Mouse (Mus musculus) lung, postnatal 0 days (tissue): Measurements from ENCODE around the gene Dnttip2. TPM values are rescaled to one million over a fixed set of nuclear protein-coding genes. Genes with fewer than 3 reads are reported as not detected.

ENCODE experiments used
- ATAC-seq: fragments of 200-750 bp; cut with Nextera tagmentation; 2 replicates; pipeline ENCODE4 v1.8.0; 2017; ENCODE audit warnings: moderate library complexity
- DNase-seq: peaks from one replicate; pipeline ENCODE4 v3.0.0-alpha.2; 2016; ENCODE audit warnings: low spot score
- H3K27ac ChIP-seq: fragments of 300-500 bp; sonication (generic); 2 replicates; pipeline ENCODE4 v1.5.1; 2014; ENCODE audit warnings: antibody characterized with exemption, mild to moderate bottlenecking, low read length, mixed read lengths
- H3K27me3 ChIP-seq: fragments of 300-500 bp; sonication (generic); replicated peaks from 2 replicates; pipeline ENCODE4 v1.6.1; 2014; ENCODE audit warnings: low read length, mixed read lengths; ENCODE audit not compliant: insufficient read depth
- H3K36me3 ChIP-seq: fragments of 300-500 bp; sonication (generic); 2 replicates; pipeline ENCODE4 v1.6.1; 2014; ENCODE audit warnings: low read length, mixed read lengths; ENCODE audit not compliant: insufficient read depth
- H3K4me1 ChIP-seq: fragments of 300-500 bp; sonication (generic); 2 replicates; pipeline ENCODE4 v1.6.1; 2014; ENCODE audit warnings: antibody characterized with exemption, low read depth, low read length, mixed read lengths; ENCODE audit not compliant: insufficient read depth
- H3K4me2 ChIP-seq: fragments of 300-500 bp; sonication (generic); replicated peaks from 2 replicates; pipeline ENCODE4 v1.6.1; 2014; ENCODE audit warnings: low read depth, mild to moderate bottlenecking, low read length, moderate library complexity, mixed read lengths
- H3K4me3 ChIP-seq: fragments of 300-500 bp; sonication (generic); 2 replicates; pipeline ENCODE4 v1.5.1; 2014; ENCODE audit warnings: low read depth, low read length
- H3K9ac ChIP-seq: fragments of 300-500 bp; sonication (generic); replicated peaks from 2 replicates; pipeline ENCODE4 v1.6.1; 2014; ENCODE audit warnings: low read depth, mild to moderate bottlenecking
- H3K9me3 ChIP-seq: fragments of 300-500 bp; sonication (generic); 2 replicates; pipeline ENCODE4 v1.6.1; 2016; ENCODE audit warnings: low read length, mixed read lengths
- CTCF ChIP-seq: IDR thresholded peaks from 2 replicates; pipeline ENCODE4 v1.5.1; 2016; ENCODE audit warnings: antibody characterized with exemption, mild to moderate bottlenecking
- EP300 ChIP-seq: IDR thresholded peaks from 2 replicates; pipeline ENCODE4 v1.6.1; 2016; ENCODE audit warnings: antibody characterized with exemption, mild to moderate bottlenecking, control low read depth
- WGBS: fragments of 180-500 bp; shearing (Covaris S2); extraction: QIAGEN DNeasy Blood & Tissue Kit; methylation state at CpG from one replicate; pipeline ENCODE4 v1.1.7; 2014; 5-methylcytosine and 5-hydroxymethylcytosine counted together
- polyA plus RNA-seq: library from polyadenylated mRNA; unstranded; fragments of >200 nt; fragmentation: Nextera tagmentation; extraction: Ambion mirVana; gene quantifications from 2 replicates; pipeline ENCODE4 v1.2.1, GENCODE M21; 2015

Dnttip2 gene
- polyA plus RNA-seq, 1 experiment from 2014 or later = 38.3 TPM

DNA sequence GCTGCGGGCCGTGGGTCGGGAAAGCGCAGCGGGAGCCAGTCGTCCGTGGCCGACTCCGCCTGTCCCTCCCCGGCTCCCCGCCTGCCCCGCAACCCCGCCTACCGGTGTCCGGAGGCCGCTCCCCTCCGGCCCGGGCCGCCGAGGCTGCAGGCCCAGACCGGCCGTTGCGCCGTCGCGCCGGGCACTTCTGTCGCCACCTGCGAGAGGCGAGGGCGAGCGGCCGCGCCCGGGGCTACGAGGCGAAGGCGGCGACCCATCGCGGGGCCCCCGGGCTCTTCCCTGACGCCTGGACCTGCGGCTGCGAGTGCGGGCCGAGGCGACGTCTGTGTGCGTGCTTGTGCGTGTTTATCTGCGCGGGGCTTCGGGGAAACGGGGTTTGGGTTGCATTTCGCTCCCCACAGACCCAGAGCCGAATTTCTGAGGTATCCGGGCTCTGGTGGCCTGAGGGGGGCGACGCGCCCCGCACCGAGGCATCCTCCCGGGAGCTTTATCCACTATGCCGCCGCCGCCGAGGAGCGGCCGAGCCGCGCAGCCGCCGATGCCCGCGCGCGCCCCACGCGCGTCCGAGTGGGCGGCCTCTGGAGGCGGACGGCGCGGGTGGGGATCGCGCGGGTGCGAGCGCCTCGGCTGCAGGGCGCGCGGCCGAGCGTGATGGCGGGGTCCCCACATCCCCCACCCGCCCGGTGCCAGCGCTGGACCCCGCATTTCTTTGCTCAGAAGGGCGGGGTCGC is 19.2 kb downstream of the Dnttip2 start:
- ATAC-seq (peak; percentile 92), DNase-seq (peak; percentile 91)
- H3K27ac ChIP-seq = peak overlapping the region; percentile 97
- no peaks in the 10 kb centered on the region for H3K27me3 ChIP-seq
- H3K36me3 ChIP-seq = no peaks in the 10 kb centered on the region
- under 1% methylated on average over 97 of the region's 105 CpGs for WGBS
- no peaks in the 10 kb centered on the region for H3K9me3 ChIP-seq
- TF ChIP-seq EP300 = no peak
- no peak for TF ChIP-seq CTCF
- H3K4me2 ChIP-seq = peak overlapping the region; percentile 83
- H3K9ac ChIP-seq = peak overlapping the region; percentile 83
- H3K4me1 ChIP-seq = peaks cover 9% of the 10 kb centered on the region; the same call in 1 of the 2 replicates
- peak overlapping the region; percentile 87 for H3K4me3 ChIP-seq

GRCm38 (mm10) chr3:122293954-122294850 is 20.0 kb downstream of the Dnttip2 start, which contains the start of gene Bcar3:
Bcar3 (plus strand) TSS chr3:122294136.
- Histone ChIP-seq H3K9ac (peak within 1 kb of the TSS; percentile 83), H3K27me3 (no peaks in the 10 kb centered on the region), H3K27ac (peak within 1 kb of the TSS; percentile 97), H3K4me3 (peak within 1 kb of the TSS; percentile 87), H3K4me2 (peak within 1 kb of the TSS; percentile 83), H3K4me1 (peaks cover 9% of the 10 kb centered on the region; the same call in 1 of the 2 replicates), H3K36me3 (no peaks in the 10 kb centered on the region), H3K9me3 (no peaks in the 10 kb centered on the region)
- WGBS = 7% methylated on average over 32 of the region's 37 CpGs
- TF ChIP-seq EP300 (no peak), CTCF (no peak)
- ATAC-seq = peak; percentile 64
- peak; percentile 95 for DNase-seq

- H3K4me2 ChIP-seq = no peak overlapping the region
- 12% methylated on average over 5 of the region's 5 CpGs for WGBS
These were observed 21.3 kb downstream of the Dnttip2 start for GRCm38 (mm10) chr3:122295511-122295910.

DNA sequence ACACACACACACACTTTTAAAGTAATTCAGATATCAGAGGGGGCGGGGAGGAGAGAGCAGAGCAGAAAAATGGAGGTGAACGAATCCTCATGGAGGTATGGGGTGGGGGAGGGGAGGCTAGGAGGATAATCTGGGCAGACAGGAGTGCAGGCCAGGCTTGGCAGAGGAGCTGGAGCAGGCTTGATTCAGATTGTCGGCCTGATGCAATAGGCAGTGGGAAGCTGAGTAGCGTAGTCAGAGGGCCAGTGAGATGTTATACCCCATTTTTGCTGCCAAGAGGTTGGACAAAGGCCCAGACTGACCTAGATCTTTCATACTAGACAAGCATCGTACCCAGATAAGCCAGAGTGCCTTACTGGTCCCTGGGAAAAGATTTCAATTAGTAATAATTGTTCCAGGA is 22.8 kb downstream of the Dnttip2 start:
- peaks cover 9% of the 10 kb centered on the region; the same call in 1 of the 2 replicates for H3K4me1 ChIP-seq
- H3K4me2 ChIP-seq = no peak overlapping the region
- 42% methylated on average over 5 of the region's 5 CpGs for WGBS
- no peaks in the 10 kb centered on the region for H3K9me3 ChIP-seq
- no peak overlapping the region for H3K9ac ChIP-seq
- H3K36me3 ChIP-seq = no peaks in the 10 kb centered on the region
- TF ChIP-seq CTCF = no peak
- no peak for TF ChIP-seq EP300
- no peak for DNase-seq
- no peaks in the 10 kb centered on the region for H3K27me3 ChIP-seq
- ATAC-seq = no peak
- no peak overlapping the region for H3K27ac ChIP-seq
- H3K4me3 ChIP-seq = no peak overlapping the region

More at GRCm38 (mm10) chr3:122295511-122295910, 21.3 kb downstream of the Dnttip2 start:
- Histone ChIP-seq H3K36me3 (no peaks in the 10 kb centered on the region), H3K27me3 (no peaks in the 10 kb centered on the region), H3K4me1 (peaks cover 9% of the 10 kb centered on the region; the same call in 1 of the 2 replicates), H3K27ac (no peak overlapping the region), H3K4me3 (no peak overlapping the region), H3K9me3 (no peaks in the 10 kb centered on the region), H3K9ac (no peak overlapping the region)
- peak; percentile 81 for DNase-seq
- ATAC-seq = no peak
- TF ChIP-seq CTCF (peak; percentile 85), EP300 (0 out of 2 replicates have a peak, but pooled peaks have one; percentile 18)

- Histone ChIP-seq H3K9ac (no peak overlapping the region), H3K4me3 (no peak overlapping the region), H3K27me3 (no peaks in the 10 kb centered on the region), H3K4me2 (no peak overlapping the region), H3K4me1 (no peaks in the 10 kb centered on the region), H3K36me3 (no peaks in the 10 kb centered on the region), H3K27ac (no peak overlapping the region), H3K9me3 (no peaks in the 10 kb centered on the region)
- TF ChIP-seq EP300 = no peak
- TF ChIP-seq CTCF = no peak
- DNase-seq (no peak), ATAC-seq (no peak; the same call in 1 of the 2 replicates)
- WGBS = 52% methylated on average over 9 of the region's 9 CpGs
These were observed 27.1 kb downstream of the Dnttip2 start for GRCm38 (mm10) chr3:122300983-122301919.
